Mouse (Mus musculus) midbrain, embryonic 16.5 days (tissue): ENCODE measurements around the gene Cuta. TPM values are rescaled to one million over a fixed set of nuclear protein-coding genes. Genes with fewer than 3 reads are reported as not detected.
A peak's percentile ranks its signal among the peaks of the same experiment; 100 is the strongest.
"Not testable (repeated sequence)": the region's sequence is repeated elsewhere in the genome, so short reads cannot be mapped to it uniquely, and the experiment has no call there.

Experiments
- ATAC-seq: fragments of 200-750 bp; cut with Nextera tagmentation; 2 replicates; pipeline ENCODE4 v1.8.0; 2017; ENCODE audit warnings: moderate TSS enrichment
- H3K27ac ChIP-seq: fragments of 300-500 bp; sonication (generic); 2 replicates; pipeline ENCODE4 v1.5.1; 2014; ENCODE audit warnings: mild to moderate bottlenecking, low read length, mixed read lengths
- H3K27me3 ChIP-seq: fragments of 300-500 bp; sonication (generic); 2 replicates; pipeline ENCODE4 v1.6.1; 2014; ENCODE audit warnings: low read depth, low read length, mixed read lengths; ENCODE audit not compliant: control insufficient read depth, insufficient read depth
- H3K36me3 ChIP-seq: fragments of 300-500 bp; sonication (generic); 2 replicates; pipeline ENCODE4 v1.6.1; 2014; ENCODE audit warnings: mild to moderate bottlenecking, low read length, moderate library complexity, mixed read lengths; ENCODE audit not compliant: control insufficient read depth, insufficient read depth
- H3K4me1 ChIP-seq: fragments of 300-500 bp; sonication (generic); 2 replicates; pipeline ENCODE4 v1.6.1; 2014; ENCODE audit warnings: mild to moderate bottlenecking, low read length, mixed read lengths; ENCODE audit not compliant: control insufficient read depth, insufficient read depth
- H3K4me2 ChIP-seq: fragments of 300-500 bp; sonication (generic); 2 replicates; pipeline ENCODE4 v1.6.1; 2014; ENCODE audit warnings: mild to moderate bottlenecking, low read length, mixed read lengths
- H3K4me3 ChIP-seq: fragments of 300-500 bp; sonication (generic); 2 replicates; pipeline ENCODE4 v1.5.1; 2014; ENCODE audit warnings: low read depth, mild to moderate bottlenecking, low read length, moderate library complexity, mixed read lengths
- H3K9ac ChIP-seq: fragments of 300-500 bp; sonication (generic); 2 replicates; pipeline ENCODE4 v1.6.1; 2014; ENCODE audit warnings: low read depth, low read length, mixed read lengths
- H3K9me3 ChIP-seq: fragments of 300-500 bp; sonication (generic); replicated peaks from 2 replicates; pipeline ENCODE4 v1.6.1; 2014; ENCODE audit warnings: mild to moderate bottlenecking, low read length, mixed read lengths; ENCODE audit not compliant: control insufficient read depth, poor library complexity, severe bottlenecking
- WGBS: fragments of 180-500 bp; shearing (Covaris S2); extraction: QIAGEN DNeasy Blood & Tissue Kit; methylation state at CpG from one replicate; pipeline ENCODE4 v1.1.7; 2014; 5-methylcytosine and 5-hydroxymethylcytosine counted together
- polyA plus RNA-seq: library from polyadenylated mRNA; unstranded; fragments of >200 nt; fragmentation: Nextera tagmentation; extraction: Ambion mirVana; gene quantifications from 2 replicates; pipeline ENCODE4 v1.2.1, GENCODE M21; 2015

Gene Cuta
- 130 TPM in 2 replicates for polyA plus RNA-seq

DNA sequence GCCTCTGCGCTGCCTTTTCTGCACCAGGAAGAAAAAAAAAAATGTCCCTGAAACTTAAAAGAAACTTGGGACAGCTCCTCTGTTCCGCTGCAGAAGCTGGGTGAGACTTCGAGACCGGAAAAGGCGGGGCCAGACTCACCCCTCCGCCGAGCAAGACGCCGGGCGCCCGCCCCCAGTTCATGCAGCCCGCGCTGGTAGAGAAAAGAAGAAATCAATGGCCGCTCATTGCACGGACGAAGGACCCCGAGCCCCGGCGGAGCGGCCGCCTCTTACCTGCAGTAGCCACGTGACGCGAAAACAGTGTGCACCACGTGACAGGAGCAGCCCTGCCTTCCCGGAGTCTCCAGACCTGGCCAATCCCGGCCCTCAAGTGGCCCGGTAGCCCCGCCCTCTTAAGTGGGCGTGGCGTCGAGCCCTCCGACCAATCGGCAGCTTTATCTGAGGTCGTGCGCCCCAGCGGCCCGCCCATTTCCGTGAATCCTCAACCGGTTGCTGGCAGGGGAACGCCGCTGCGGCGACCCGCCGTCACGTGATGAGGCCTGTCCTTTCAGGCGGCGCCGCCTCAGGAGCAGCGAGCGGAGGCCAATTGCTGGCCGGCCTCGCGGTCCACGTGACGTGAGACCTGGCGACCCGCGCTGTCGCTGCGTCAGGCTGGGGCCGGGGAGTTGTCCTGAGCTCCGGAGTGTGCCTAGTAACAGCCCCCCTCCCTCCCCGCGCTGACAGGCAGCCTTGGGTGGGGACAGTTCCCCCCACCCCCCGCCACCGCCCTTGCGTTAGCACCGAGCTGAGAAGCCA lies at the start of gene Cuta:
Cuta (minus strand) TSS at position 392 of the 795 bp plus-strand sequence.
- ATAC-seq, result peak; percentile 91
- H3K4me3 ChIP-seq, result peak within 1 kb of the TSS; percentile 72
- H3K4me1 ChIP-seq, result peaks cover 39% of the 10 kb centered on the region
- no peaks in the 10 kb centered on the region for H3K27me3 ChIP-seq
- peak within 1 kb of the TSS; percentile 96 for H3K27ac ChIP-seq
- peak within 1 kb of the TSS; percentile 98 for H3K4me2 ChIP-seq
- peaks cover 17% of the 10 kb centered on the region for H3K36me3 ChIP-seq
- H3K9me3 ChIP-seq, result no peaks in the 10 kb centered on the region
- under 1% methylated on average over 67 of the region's 70 CpGs for WGBS
- H3K9ac ChIP-seq, result peak within 1 kb of the TSS; percentile 73

DNA sequence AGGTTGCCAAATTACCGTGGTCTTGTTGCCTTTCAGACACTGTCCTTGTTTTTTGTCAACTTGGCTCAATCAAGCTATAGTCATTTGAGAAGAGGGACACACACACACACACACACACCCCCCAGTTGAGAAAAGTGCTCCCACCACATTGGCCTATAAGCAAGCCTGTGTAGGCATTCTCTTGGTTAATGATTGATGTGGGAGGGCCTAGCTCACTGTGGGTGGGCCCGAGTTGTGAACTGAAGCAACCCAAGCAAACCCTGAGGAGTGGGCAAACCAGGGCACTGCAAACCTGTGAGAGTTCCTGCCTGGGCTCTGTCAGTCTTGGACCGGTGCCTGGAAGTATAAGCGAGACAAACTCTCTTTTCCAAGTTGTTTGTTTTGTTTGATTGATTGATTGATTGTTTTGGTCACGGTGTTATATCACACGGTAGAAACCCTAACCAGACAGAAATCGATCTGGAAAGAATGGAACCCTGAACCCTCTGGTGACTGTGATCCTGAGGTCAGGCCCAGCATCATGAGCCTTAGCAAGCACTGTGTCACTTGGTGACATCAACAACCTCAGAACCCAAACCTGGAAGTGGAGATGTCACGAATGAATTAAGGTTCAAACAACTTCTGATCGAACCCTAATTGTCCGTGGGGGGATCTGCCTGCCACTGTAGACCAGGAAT lies 46.3 kb upstream of the Cuta start:
- Histone ChIP-seq H3K36me3 (0 out of 2 replicates have a peak, but pooled peaks cover 2% of the 10 kb centered on the region), H3K9ac (no peak overlapping the region), H3K4me3 (no peak overlapping the region), H3K27me3 (no peaks in the 10 kb centered on the region), H3K4me1 (no peaks in the 10 kb centered on the region), H3K4me2 (no peak overlapping the region), H3K27ac (no peak overlapping the region), H3K9me3 (no peaks in the 10 kb centered on the region)
- WGBS, result 93% methylated on average over 10 of the region's 10 CpGs
- no peak for ATAC-seq

DNA sequence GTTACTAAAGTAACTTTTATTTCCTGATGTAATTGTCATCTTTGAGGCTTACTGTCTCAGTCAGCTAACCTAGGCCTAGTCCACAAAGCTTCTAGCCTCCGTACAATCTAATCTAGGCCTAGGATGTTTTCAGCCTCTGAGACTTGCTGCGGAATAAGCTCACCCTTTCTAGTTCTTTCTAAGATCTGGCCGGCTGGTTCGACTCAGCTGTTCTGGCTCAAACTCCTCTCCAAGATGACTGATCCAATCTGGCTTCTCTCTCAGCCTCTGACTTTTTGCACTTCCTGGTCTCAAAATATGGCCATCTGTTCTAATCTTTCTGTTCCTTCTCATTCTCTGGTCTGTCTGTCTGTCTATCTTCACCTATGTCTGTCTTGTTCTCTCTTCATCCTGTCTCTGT lies 44.0 kb upstream of the Cuta start:
- 94% methylated on average over 4 of the region's 4 CpGs for WGBS
- H3K4me1 ChIP-seq, result no peaks in the 10 kb centered on the region

DNA sequence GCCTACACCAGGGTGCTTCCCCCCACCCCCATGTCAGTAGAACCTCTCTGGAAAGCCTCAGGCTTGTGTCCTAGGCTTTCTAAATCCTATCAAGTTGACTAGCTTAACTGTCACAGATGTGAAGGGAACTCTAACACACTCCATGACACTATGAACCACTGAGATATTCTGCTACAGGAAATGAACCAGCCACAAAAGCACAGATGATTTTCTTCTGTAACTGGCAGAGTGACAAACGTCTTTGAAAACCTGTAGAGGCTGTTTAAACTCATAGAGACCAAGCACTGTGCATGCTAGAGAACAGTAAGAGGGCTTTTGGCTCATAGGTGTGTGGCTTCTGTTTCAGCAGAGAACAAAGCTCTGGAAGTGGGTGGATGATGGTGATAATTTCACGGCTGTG lies 41.7 kb upstream of the Cuta start:
- 79% methylated on average over 2 of the region's 2 CpGs for WGBS

More for the DNA sequence above, 44.0 kb upstream of the Cuta start:
- H3K9ac ChIP-seq, result no peak overlapping the region
- no peak overlapping the region for H3K4me2 ChIP-seq
- no peaks in the 10 kb centered on the region for H3K27me3 ChIP-seq
- H3K9me3 ChIP-seq, result no peaks in the 10 kb centered on the region
- H3K4me3 ChIP-seq, result no peak overlapping the region
- H3K36me3 ChIP-seq, result peaks cover 10% of the 10 kb centered on the region
- ATAC-seq, result no peak
- H3K27ac ChIP-seq, result no peak overlapping the region

DNA sequence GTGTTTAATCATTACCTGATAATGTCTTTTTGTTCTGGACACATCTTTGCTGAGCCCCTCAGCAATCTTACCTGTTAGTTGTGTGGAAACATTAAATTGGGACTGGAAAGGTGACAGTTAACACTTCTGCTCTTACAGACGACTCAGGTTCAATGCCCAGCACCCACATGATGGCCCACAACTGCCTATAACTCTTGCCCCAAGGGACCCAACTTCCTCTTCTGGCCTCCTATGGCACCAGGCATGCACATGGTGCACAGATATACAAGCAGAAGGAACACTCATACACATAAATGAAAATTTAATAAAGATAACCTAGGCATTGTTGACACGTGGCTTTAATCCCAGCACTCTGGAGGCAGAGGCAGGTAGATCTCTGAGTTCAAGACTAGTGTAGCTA lies 40.1 kb upstream of the Cuta start:
- ATAC-seq, result no peak
- Histone ChIP-seq H3K27me3 (no peaks in the 10 kb centered on the region), H3K4me1 (peaks cover 19% of the 10 kb centered on the region), H3K9me3 (no peaks in the 10 kb centered on the region), H3K36me3 (peaks cover 17% of the 10 kb centered on the region), H3K9ac (no peak overlapping the region), H3K4me2 (no peak overlapping the region), H3K4me3 (no peak overlapping the region), H3K27ac (no peak overlapping the region)
- WGBS, result 91% methylated on average over 2 of the region's 2 CpGs

More for the DNA sequence above, 41.7 kb upstream of the Cuta start:
- Histone ChIP-seq H3K27me3 (no peaks in the 10 kb centered on the region), H3K4me2 (no peak overlapping the region), H3K4me1 (peaks cover 7% of the 10 kb centered on the region), H3K27ac (no peak overlapping the region), H3K9me3 (no peaks in the 10 kb centered on the region), H3K36me3 (peaks cover 17% of the 10 kb centered on the region), H3K9ac (no peak overlapping the region), H3K4me3 (no peak overlapping the region)
- ATAC-seq, result no peak

DNA sequence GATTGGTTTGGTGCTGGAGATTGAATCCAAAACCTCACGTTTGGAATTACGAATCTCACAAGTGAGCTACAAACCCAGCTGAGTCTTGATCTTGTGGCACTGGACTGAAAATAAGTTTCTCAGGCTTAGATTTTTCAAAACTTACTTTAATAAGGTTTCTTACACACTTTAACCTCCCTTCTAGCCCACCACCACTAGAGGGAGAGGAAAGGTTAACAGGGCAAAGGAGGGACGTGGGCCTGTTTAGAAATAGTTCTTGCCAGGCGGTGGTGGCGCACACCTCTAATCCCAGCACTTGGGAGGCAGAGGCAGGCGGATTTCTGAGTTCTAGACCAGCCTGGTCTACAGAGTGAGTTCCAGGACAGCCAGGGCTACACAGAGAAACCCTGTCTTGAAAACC lies 38.0 kb upstream of the Cuta start:
- H3K27me3 ChIP-seq, H3K4me2 ChIP-seq, H3K4me3 ChIP-seq, H3K9me3 ChIP-seq, H3K27ac ChIP-seq, H3K9ac ChIP-seq, ATAC-seq: not testable (repeated sequence)
- peaks cover 31% of the 10 kb centered on the region for H3K4me1 ChIP-seq
- WGBS, result 91% methylated on average over 6 of the region's 6 CpGs
- H3K36me3 ChIP-seq, result peaks cover 19% of the 10 kb centered on the region

DNA sequence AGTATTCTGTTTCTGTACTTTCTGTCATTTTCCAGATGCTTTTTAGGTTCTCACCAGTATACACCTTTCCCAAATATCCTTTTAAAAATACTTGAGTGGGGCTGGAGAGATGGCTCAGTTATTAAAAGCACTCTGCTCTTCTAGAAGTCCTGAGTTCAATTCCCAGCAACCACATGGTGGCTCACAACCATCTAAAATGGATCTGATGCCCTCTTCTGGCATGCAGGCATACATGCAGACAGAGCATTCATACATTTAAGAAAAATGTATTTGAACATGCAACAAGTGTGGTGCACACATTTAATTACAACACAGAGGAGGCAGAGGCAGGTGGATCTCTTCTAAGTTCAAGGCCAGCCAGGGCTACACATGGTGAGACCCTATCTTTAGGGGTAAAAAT lies 36.0 kb upstream of the Cuta start:
- no peak overlapping the region for H3K4me2 ChIP-seq
- H3K36me3 ChIP-seq, result peaks cover 19% of the 10 kb centered on the region
- ATAC-seq, result no peak
- H3K9ac ChIP-seq, result no peak overlapping the region
- no peaks in the 10 kb centered on the region for H3K27me3 ChIP-seq
- no peak overlapping the region for H3K4me3 ChIP-seq
- H3K9me3 ChIP-seq, result no peaks in the 10 kb centered on the region
- H3K27ac ChIP-seq, result no peak overlapping the region
- H3K4me1 ChIP-seq, result peaks cover 38% of the 10 kb centered on the region

DNA sequence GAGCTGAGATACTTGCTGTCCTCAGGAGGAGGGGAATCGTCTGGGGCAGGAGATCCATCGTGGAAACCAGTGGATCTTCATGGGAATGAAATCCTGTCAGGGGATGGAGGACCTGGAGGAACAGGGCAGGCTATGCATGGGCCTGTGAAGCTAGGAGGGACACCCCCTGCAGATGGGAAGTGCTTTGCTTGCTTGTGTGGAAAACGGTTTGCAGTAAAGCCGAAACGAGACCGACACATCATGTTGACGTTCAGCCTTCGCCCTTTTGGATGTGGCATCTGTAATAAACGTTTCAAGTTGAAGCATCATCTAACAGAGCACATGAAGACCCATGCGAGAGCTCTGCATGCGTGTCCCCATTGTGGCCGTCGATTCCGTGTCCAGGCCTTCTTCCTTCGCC lies 35.2 kb upstream of the Cuta start:
- Histone ChIP-seq H3K4me2 (no peak overlapping the region), H3K9me3 (no peaks in the 10 kb centered on the region), H3K36me3 (peaks cover 19% of the 10 kb centered on the region), H3K9ac (no peak overlapping the region), H3K27me3 (no peaks in the 10 kb centered on the region), H3K27ac (no peak overlapping the region), H3K4me3 (no peak overlapping the region), H3K4me1 (peaks cover 38% of the 10 kb centered on the region)
- ATAC-seq, result no peak
- 93% methylated on average over 15 of the region's 15 CpGs for WGBS
